Mouse (Mus musculus): ENCODE data around the gene Tmem260.

GRCm38 (mm10) chr14:48456305-48457092 is 10.6 kb downstream of the Tmem260 start:
- no peak for TF ChIP-seq CTCF (IDR thresholded peaks at IDR 0.05; ENCODE audit: control insufficient read depth, insufficient read depth, low read length)
- TF ChIP-seq POLR2A (IDR thresholded peaks at IDR 0.05; ENCODE audit: borderline replicate concordance, control insufficient read depth, low read depth, low read length), result no peak

Measured in bone marrow, adult 2 months (tissue).